Mouse (Mus musculus) heart, postnatal 36 days (tissue): ENCODE data around the gene Slc36a1. TPM values are rescaled to one million over a fixed set of nuclear protein-coding genes. Genes with fewer than 3 reads are reported as not detected.

Experiments used
- DNase-seq, 2 experiments: peaks; one replicate each; pipeline ENCODE4 v3.0.0; 2021 to 2022
- intact Hi-C: fragments of 180-260 bp; cut with DNase I; formaldehyde crosslinking; loops from one replicate; pipeline ENCODE4 v1.15.1; 2025
- total RNA-seq, 2 experiments: library from RNA; stranded (reverse); gene quantifications; 2 replicates each; pipeline ENCODE4 v1.2.3; 2021

Slc36a1 gene
- total RNA-seq: 10 to 100 TPM in 1 of 2 experiments, 1 to 10 TPM in 1; 9.4 to 10.5 TPM

GRCm38 (mm10) chr11:55204159-55204596 lies at the start of gene Slc36a1:
TSS of gene Slc36a1 (plus strand) at chr11:55204350.
- intact Hi-C loops: loop anchor here (1.0 to 5.0 kb wide), 4 partner anchors 33 to 242 kb away; no protein-coding TSS in a partner anchor
- peak; percentile 96 to 99 for DNase-seq

DNA sequence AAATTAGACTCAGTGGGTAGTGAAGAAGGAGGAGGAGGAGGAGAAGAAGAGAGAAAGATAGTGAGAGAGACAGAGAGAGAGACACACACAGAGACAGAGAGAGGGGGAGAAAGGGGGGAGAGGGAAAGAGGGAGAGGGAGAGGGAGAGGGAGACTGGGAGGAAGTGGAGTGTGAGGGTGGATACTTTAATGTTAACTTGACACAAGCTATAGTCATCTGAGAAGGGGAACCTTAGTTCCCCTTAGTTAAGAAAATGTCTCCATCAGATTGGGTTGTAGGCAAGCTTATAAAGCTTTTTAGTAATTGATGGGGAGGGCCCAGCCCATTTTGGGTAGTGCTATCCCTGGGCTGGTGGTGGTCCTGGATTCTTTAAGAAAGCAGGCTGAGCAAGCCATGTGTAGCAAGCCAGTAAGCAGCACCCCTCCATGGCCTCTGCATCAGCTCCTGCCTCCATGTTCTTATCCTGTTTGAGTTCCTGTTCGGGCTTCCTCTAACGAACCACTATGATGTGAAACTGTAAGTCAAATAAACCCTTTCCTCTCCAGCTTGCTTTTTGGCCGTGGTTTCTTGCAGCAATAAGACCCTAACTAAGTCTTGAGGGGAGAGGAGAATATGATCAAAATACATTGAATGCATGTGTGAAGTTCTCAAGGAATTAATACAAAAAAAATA lies 49.6 kb upstream of the Slc36a1 start:
- DNase-seq: peak in 1 of 2 experiments; percentile 13

GRCm38 (mm10) chr11:55155070-55155421 lies 49.1 kb upstream of the Slc36a1 start:
- intact Hi-C loops: loop anchor here (5.0 kb wide), 1 partner anchor 158 kb away; no protein-coding TSS in a partner anchor
- DNase-seq: peak in 1 of 2 experiments; percentile 9

More for the DNA sequence above, 49.6 kb upstream of the Slc36a1 start:
- intact Hi-C loops: loop anchor here (5.0 kb wide), 1 partner anchor 157 kb away; no protein-coding TSS in a partner anchor

GRCm38 (mm10) chr11:55158785-55159359 lies 45.3 kb upstream of the Slc36a1 start:
- DNase-seq: peak; percentile 81 to 86
- intact Hi-C loops: loop anchor here (2.0 to 5.0 kb wide), 2 partner anchors 72 to 162 kb away; no protein-coding TSS in a partner anchor

GRCm38 (mm10) chr11:55162670-55163069 lies 41.5 kb upstream of the Slc36a1 start:
- DNase-seq: peak in 1 of 2 experiments; percentile 47
- intact Hi-C loops: no loop called here

- intact Hi-C loops: no loop called here
- peak; percentile 17 to 40 for DNase-seq
Observed at GRCm38 (mm10) chr11:55164723-55165122, 39.4 kb upstream of the Slc36a1 start.

DNA sequence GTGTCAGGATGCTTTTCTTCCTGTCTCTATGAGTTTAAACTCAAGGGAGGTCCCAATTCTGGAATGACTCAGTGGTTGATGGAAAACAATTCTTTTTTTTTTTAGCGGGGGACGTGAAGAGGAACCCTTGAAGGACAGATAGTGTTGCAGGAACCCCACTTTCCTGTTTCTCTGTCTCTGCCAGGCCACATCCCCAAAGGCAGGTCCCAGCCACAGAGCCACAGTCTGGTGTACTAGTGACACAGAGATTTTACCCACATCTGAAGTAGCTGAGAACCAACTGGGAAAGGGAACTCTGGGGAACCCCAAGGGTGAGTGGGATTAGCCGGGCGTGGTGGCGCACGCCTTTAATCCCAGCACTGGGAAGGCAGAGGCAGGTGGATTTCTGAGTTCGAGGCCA lies 38.4 kb upstream of the Slc36a1 start:
- no peak for DNase-seq
- intact Hi-C loops: no loop called here

DNA sequence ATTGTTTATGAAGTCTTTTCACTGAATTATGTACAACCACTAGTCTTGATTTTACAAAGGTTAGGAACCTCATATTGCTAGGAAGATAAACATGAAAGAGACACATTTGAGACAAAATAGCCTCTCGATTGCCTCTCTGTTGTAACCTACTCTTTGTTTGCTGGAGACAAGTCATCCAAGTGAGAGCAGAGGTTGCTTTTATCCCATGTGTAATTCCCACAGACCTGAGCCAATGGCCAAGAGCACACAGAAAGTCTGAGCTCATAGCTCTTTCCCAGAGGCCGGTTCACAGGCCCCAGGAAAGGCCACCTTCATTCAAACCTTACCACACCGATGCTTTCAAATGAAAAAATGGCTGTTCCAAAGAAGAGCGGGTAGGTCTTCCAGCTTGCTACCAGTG lies 35.6 kb upstream of the Slc36a1 start:
- DNase-seq: no peak
- intact Hi-C loops: no loop called here

DNA sequence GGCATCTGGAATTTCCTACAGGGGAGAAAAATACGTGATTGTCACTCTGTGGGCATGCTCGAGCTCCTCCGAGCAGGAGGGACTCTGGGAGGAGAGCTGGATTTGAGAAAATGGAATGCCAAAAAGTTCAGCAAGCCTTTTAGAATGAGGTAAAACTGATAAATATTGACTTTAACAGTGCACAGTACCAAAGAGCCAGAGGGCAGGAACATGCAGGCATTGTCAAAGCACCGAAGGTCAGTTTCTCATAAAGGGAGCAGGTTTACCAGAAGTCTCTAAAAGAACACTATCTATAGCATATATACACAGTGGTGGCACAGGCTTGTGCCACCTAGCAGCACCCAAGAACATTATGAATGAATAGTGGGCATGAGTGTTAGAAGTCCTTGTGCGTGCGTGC lies 35.2 kb upstream of the Slc36a1 start:
- DNase-seq: no peak
- intact Hi-C loops: no loop called here

GRCm38 (mm10) chr11:55170501-55170900 lies 33.6 kb upstream of the Slc36a1 start:
- no peak for DNase-seq
- intact Hi-C loops: no loop called here

- intact Hi-C loops: no loop called here
- no peak for DNase-seq
Observed at GRCm38 (mm10) chr11:55178830-55179229, 25.3 kb upstream of the Slc36a1 start.

GRCm38 (mm10) chr11:55179856-55180255 lies 24.3 kb upstream of the Slc36a1 start:
- intact Hi-C loops: no loop called here
- no peak for DNase-seq

- DNase-seq: no peak
- intact Hi-C loops: no loop called here
Observed at GRCm38 (mm10) chr11:55183124-55183523, 21.0 kb upstream of the Slc36a1 start.

GRCm38 (mm10) chr11:55184246-55184645 lies 19.9 kb upstream of the Slc36a1 start:
- no peak for DNase-seq
- intact Hi-C loops: no loop called here

- intact Hi-C loops: no loop called here
- DNase-seq: no peak
Observed at GRCm38 (mm10) chr11:55184733-55185291, 19.3 kb upstream of the Slc36a1 start, which contains the start of gene Slc36a2. TSS of gene Slc36a2 (minus strand) at chr11:55185077.

GRCm38 (mm10) chr11:55187292-55187691 lies 16.9 kb upstream of the Slc36a1 start:
- no peak for DNase-seq
- intact Hi-C loops: no loop called here

DNA sequence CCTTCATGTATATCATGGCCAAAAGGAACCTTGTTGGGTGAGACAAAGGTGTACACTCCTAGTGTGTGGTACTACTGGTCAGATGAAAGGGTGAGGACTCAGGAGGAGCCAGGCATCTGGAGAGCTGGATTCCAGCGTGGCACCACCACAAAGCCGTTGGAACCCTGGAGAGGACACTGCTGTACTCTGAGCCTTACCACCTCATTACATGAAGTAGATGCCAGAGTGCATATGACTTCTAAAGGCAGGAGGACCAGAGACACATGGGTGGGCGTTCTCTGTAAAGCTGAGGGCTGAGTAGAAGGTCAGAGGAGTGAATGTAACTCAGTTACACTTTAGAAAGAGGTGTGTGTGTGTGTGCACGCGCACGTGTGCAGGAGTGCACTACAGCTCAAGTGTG lies 16.4 kb upstream of the Slc36a1 start:
- intact Hi-C loops: no loop called here

DNA sequence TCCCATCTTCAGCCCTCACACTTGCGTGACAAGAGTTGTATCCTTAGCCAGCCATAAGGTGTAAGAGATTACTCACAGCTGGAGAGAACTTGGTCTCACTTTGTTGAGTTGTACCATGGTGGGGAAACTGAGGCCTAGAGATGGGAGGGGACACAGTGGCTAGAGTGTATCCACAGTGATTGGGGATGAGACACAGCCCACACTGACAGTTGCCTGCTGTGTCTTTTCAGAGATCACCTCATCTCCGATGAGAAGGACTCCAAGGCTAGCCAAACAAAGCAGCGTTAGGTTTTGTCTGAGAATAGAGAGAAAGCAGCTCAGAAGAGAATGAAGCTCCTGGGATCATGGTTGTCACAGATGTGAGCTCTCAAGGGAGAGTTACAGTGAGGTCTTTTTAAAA lies 13.9 kb upstream of the Slc36a1 start:
- no peak for DNase-seq
- intact Hi-C loops: no loop called here

More for the DNA sequence above, 16.4 kb upstream of the Slc36a1 start:
- DNase-seq: no peak

DNA sequence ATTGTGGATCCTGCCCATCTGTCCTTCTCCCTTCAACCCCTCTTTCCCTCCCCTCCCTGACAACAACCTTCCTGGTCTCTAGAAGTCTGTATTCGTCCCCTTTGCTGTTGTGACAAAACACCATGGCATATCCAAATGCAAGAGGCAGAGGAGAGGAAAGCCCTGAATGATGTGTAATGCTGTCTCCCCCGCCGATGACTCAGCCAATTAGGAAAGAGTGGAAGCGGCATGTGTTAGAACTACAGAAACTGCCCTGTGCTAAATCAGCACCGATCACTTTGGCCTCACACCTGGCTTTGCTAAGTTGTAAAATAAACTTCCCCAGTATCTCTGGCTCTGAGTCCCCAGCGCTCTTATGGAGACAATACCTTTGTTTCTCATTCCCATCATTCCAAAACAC lies 7.1 kb upstream of the Slc36a1 start:
- intact Hi-C loops: no loop called here
- no peak for DNase-seq

GRCm38 (mm10) chr11:55197740-55198510 lies 6.2 kb upstream of the Slc36a1 start:
- intact Hi-C loops: no loop called here
- DNase-seq: no peak

DNA sequence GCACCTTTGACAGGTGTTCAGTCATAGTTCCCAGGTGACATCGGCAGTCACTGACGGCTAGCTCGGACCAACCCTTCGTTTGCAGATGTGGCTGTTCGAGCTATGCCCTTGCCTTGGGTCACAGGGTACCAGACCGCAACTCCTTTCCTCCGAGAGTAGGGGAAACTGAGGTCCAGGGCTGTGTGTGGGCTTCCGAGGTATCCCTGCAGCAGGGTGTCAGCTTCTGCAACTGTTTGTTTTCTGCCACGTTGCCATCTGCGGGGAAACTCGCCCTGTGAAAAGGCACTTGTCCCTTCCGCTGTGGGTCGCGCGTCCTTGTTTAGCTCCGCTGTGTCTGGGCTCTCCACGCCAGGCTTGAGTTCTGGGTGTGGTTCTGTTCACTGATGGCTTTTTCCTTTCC lies 452 bp downstream of the Slc36a1 start:
- peak in 1 of 2 experiments; percentile 45 for DNase-seq

More for the DNA sequence above, 452 bp downstream of the Slc36a1 start:
- intact Hi-C loops: loop anchor here (1.0 to 5.0 kb wide), 4 partner anchors 33 to 242 kb away; no protein-coding TSS in a partner anchor
